Mouse (Mus musculus): ENCODE results near the gene Naip1. TPM values are rescaled to one million over a fixed set of nuclear protein-coding genes. Genes with fewer than 3 reads are reported as not detected.
"Not testable (repeated sequence)": the region's sequence is repeated elsewhere in the genome, so short reads cannot be mapped to it uniquely, and the experiment has no call there.

Gene Naip1
- polyA plus RNA-seq, 1 experiment, result 0.54 TPM

DNA sequence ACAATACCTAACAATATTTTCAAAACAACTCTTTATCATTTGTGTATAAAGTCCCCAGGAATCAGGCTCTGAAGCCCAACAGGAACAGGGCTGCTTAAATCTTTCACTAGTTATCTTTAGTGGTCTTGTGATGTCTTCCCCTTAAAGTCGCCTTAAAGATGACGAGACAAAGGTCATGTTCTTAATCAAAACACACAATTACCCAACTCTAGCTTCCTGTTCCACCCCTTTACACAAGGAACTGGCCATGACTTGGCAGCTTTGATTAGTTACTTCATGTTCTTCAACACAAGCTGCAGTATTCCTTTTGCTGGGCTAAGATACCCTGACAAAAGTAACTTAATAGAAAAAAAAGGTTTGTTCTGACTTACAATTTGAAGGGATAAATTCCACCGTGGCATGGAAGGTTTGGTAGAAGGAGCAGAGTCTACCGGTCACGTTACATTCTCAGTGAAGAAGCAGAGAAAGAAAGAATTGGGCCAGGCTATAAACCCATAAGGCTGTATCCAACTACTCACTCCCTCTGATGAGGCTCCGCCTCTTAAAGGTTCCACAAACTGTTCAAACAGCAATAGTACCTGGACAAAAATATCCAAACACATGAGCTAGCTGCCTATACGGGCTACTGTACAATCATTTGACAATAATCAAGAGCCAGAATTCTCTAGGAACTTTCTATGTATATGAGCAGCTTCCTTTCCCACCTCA lies 49.6 kb downstream of the Naip1 start:
- not testable (repeated sequence) for DNase-seq (ENCODE audit: low read depth)

- DNase-seq (ENCODE audit: low read depth), result not testable (repeated sequence)
Observed at GRCm38 (mm10) chr13:100391021-100391420, 61.6 kb downstream of the Naip1 start.

DNA sequence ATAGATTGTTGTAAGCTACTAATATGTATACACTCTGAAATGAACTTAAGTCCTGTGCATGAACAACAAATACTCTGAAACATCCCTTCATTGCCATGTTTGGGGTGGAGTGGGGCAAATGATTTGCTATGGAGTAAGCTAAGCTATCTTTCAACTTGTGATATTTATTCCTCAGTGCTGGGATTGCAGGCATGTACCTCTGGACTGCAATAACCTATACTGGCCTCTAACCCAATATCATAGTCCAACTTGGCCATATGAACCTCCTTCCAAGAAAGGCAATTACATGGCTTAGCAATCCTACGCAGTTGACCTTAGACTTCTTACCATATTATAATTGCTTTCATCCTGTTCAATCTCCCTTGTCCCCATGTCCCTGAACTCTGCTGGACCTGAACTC lies 82.1 kb downstream of the Naip1 start:
- DNase-seq (ENCODE audit: low read depth), result no peak

Other genes with a start within 250 kb of the Naip1 start
- 1.4 and 1.6 TPM in 2 replicates for gene Naip5, start 206.5 kb downstream of the Naip1 start, polyA plus RNA-seq (2012; rRNA removed)
- gene Naip6, start 135.2 kb downstream of the Naip1 start, polyA plus RNA-seq (2012; rRNA removed), result 1.8 and 1.9 TPM in 2 replicates
- 13.5 and 18.3 TPM in 2 replicates for gene Gtf2h2, start 39.7 kb upstream of the Naip1 start, polyA plus RNA-seq (2012; rRNA removed)
- 10.0 and 12.8 TPM in 2 replicates for gene Ocln, start 99.8 kb upstream of the Naip1 start, polyA plus RNA-seq (2012; rRNA removed)
- gene Marveld2, start 164.1 kb upstream of the Naip1 start, polyA plus RNA-seq (2012; rRNA removed), result 10.3 and 12.6 TPM in 2 replicates
- 50.3 and 61.2 TPM in 2 replicates for gene Ak6, start 198.1 kb upstream of the Naip1 start, polyA plus RNA-seq (2012; rRNA removed)
- gene Rad17, start 198.2 kb upstream of the Naip1 start, polyA plus RNA-seq (2012; rRNA removed), result 5.5 and 5.8 TPM in 2 replicates
- 2.6 and 5.2 TPM in 2 replicates for gene Taf9, start 198.7 kb upstream of the Naip1 start, polyA plus RNA-seq (2012; rRNA removed)
- 2.2 and 3.5 TPM in 2 replicates for gene Ccdc125, start 216.8 kb upstream of the Naip1 start, polyA plus RNA-seq (2012; rRNA removed)